Mouse (Mus musculus): ENCODE measurements around the gene Opa1.

The Opa1 gene

GRCm38 (mm10) chr16:29693791-29694419, 114.8 kb downstream of the Opa1 start:
- no peak for DNase-seq

GRCm38 (mm10) chr16:29694420-29694959, 115.4 kb downstream of the Opa1 start:
- no peak for DNase-seq

Data from cerebellum, adult 9-10 months (tissue).